Mouse (Mus musculus): ENCODE results near the gene Mef2d. TPM values are rescaled to one million over a fixed set of nuclear protein-coding genes. Genes with fewer than 3 reads are reported as not detected.

Mef2d gene
- polyA plus RNA-seq, 1 experiment from 2014 or later: 19.8 TPM

DNA sequence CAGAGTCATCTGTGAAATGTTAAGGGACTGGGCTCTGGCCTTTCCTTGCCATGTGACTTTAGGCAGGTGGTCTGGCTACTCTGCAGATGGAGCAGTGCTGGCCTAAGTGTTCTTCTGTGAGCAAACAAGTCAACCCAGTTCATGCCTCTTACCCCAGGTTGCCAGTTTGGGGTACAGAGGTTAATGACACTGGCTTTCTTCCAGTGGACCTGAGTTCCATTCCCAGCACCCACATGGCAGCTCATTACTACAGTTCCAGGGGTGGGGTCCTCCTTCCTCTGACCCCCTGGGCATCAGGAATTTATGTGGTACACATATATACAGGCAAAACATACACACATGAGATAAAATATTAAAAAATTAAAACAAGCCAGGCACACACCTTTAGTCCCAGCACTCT, 14.6 kb downstream of the Mef2d start:
- H3K27me3 ChIP-seq (replicated peaks): no peaks in the 10 kb centered on the region
- no peak for ATAC-seq (ENCODE audit: low FRiP score, low read depth)
- peaks cover 51% of the 10 kb centered on the region for H3K36me3 ChIP-seq

DNA sequence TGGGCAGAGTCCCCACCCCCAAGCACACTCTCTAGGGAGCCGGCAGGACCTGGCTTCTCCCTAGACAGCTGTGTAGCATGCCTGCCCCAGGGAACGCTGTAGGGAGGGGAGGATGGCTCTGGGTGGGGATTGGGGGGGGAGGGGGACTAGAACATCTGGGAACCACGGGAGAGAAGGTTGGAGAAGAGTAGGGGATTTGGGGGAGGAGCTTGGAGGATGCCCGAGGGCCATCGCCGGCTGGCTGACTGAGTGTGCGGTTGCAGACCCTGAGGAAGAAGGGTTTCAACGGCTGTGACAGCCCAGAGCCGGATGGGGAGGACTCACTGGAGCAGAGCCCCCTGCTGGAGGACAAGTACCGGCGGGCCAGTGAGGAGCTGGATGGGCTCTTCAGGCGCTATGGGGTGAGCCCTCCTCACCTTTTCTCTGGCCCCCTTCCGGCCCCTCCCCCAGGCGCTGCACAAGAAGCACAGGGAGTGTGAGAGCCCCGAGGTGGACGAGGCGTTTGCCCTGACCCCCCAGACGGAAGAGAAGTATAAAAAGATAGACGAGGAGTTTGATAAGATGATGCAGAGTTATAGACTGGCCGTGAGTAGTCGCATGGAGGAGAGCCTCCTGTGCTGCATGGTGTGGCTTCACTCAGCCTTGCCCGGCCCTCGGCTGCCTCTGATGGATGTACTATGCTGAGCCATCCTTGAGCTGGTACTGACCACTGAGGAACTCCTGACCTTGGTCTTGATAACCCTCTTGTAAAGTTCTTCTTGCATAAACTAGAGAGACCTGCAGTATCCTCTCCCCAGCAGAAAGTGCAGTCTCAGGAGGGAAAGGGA, 15.8 kb downstream of the Mef2d start:
- Histone ChIP-seq H3K9me3 (no peaks in the 10 kb centered on the region), H3K27ac (no peak overlapping the region), H3K27me3 (replicated peaks) (no peaks in the 10 kb centered on the region), H3K4me3 (no peak overlapping the region), H3K9ac (peak overlapping the region; percentile 38; the same call in 1 of the 2 replicates), H3K36me3 (peaks cover 63% of the 10 kb centered on the region), H3K4me1 (peaks cover 11% of the 10 kb centered on the region), H3K4me2 (replicated peaks) (peak overlapping the region; percentile 36)
- WGBS: 21% methylated on average over 23 of the region's 23 CpGs
- ATAC-seq (ENCODE audit: low FRiP score, low read depth): peak; percentile 72

More for the DNA sequence above, 14.6 kb downstream of the Mef2d start:
- Histone ChIP-seq H3K9me3 (no peaks in the 10 kb centered on the region), H3K4me3 (no peak overlapping the region), H3K27ac (no peak overlapping the region), H3K4me1 (peaks cover 22% of the 10 kb centered on the region), H3K4me2 (replicated peaks) (no peak overlapping the region), H3K9ac (no peak overlapping the region)

DNA sequence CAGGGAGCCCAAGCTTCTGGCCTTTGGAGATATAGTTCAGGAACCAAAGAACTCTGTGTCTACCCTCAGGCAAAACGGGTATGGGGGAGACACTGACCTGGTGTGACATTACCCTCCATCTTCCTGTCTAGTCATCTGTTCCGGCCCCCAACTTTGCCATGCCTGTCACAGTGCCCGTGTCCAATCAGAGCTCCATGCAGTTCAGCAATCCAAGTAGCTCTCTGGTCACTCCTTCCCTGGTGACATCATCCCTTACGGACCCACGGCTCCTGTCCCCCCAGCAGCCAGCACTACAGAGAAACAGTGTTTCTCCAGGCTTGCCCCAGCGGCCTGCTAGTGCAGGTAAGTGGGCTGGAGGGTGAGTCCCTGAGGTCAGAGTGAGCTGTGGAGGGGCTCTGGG, 16.8 kb downstream of the Mef2d start:
- WGBS: 88% methylated on average over 6 of the region's 6 CpGs
- no peak overlapping the region for H3K9ac ChIP-seq
- H3K4me2 ChIP-seq (replicated peaks): no peak overlapping the region
- no peaks in the 10 kb centered on the region for H3K27me3 ChIP-seq (replicated peaks)
- no peak overlapping the region for H3K27ac ChIP-seq
- no peak overlapping the region for H3K4me3 ChIP-seq
- H3K9me3 ChIP-seq: no peaks in the 10 kb centered on the region
- peaks cover 9% of the 10 kb centered on the region for H3K4me1 ChIP-seq
- no peak for ATAC-seq (ENCODE audit: low FRiP score, low read depth)
- peaks cover 71% of the 10 kb centered on the region for H3K36me3 ChIP-seq

DNA sequence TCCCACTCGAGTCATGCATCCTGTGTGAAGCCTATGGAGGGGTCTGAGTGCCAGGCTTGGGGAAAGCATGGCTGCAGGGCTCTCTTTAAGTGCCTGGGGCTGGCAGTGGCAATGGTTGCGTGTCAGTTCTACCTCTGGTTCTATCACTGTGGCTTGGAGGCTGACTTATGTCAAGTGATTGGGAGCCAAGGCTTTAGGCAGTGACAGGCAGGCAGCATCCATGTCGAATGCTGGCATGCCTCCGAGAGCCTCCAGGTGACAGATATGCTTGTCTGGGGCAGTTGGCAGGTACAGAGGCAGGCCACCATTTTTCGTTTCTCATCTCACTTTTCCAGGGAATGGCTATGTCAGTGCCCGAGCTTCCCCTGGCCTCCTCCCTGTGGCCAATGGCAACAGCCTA, 18.7 kb downstream of the Mef2d start:
- Histone ChIP-seq H3K4me1 (peaks cover 9% of the 10 kb centered on the region), H3K36me3 (peaks cover 86% of the 10 kb centered on the region), H3K9me3 (no peaks in the 10 kb centered on the region), H3K9ac (no peak overlapping the region), H3K4me3 (no peak overlapping the region), H3K27me3 (replicated peaks) (no peaks in the 10 kb centered on the region), H3K4me2 (replicated peaks) (no peak overlapping the region), H3K27ac (no peak overlapping the region)
- WGBS: 85% methylated on average over 6 of the region's 6 CpGs
- ATAC-seq (ENCODE audit: low FRiP score, low read depth): no peak

DNA sequence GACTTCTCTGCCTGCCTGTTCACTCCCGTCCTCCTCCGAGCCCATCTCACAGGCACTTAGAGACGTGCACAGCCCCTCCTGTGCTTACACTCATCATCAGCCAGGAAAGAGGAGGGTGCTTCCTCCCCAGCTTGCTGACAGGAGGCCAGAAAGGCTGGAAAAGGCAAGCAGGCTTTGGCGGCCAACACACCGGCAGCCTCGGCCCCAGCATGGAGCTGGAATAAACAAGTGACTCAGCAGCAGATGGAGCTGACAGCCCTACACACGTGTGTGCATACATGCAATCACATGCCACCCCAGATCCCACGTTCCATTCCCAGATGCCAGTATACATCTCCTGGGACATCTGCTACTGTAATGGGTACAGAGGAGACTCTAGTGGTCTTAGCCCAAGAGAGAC, 20.1 kb downstream of the Mef2d start:
- WGBS: 87% methylated on average over 8 of the region's 8 CpGs
- no peak overlapping the region for H3K9ac ChIP-seq

DNA sequence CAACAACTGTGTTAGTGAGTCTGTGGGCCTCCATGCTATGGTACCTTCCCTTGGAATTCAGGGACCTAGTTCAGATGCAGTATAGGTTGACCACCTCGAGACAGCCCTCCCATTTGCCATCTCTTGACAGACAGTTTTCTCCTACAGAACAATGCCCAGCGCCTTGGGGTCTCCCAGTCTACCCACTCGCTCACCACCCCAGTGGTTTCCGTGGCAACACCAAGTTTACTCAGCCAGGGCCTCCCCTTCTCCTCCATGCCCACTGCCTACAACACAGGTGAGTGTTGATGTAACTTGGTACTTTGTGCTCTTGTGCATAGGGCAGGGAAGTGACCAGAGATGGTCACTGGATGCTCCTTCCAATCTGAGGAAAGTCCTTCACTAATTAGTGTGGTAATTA, 20.6 kb downstream of the Mef2d start:
- Histone ChIP-seq H3K36me3 (peaks cover 91% of the 10 kb centered on the region), H3K27me3 (replicated peaks) (no peaks in the 10 kb centered on the region), H3K4me3 (no peak overlapping the region), H3K27ac (no peak overlapping the region), H3K4me1 (peaks cover 7% of the 10 kb centered on the region; the same call in 1 of the 2 replicates), H3K4me2 (replicated peaks) (no peak overlapping the region), H3K9ac (no peak overlapping the region), H3K9me3 (no peaks in the 10 kb centered on the region)
- no peak for ATAC-seq (ENCODE audit: low FRiP score, low read depth)
- 75% methylated on average over 4 of the region's 4 CpGs for WGBS

More for the DNA sequence above, 20.1 kb downstream of the Mef2d start:
- Histone ChIP-seq H3K27me3 (replicated peaks) (no peaks in the 10 kb centered on the region), H3K36me3 (peaks cover 85% of the 10 kb centered on the region), H3K9me3 (no peaks in the 10 kb centered on the region), H3K4me3 (no peak overlapping the region), H3K27ac (no peak overlapping the region), H3K4me2 (replicated peaks) (no peak overlapping the region), H3K4me1 (peaks cover 9% of the 10 kb centered on the region)
- ATAC-seq (ENCODE audit: low FRiP score, low read depth): no peak

DNA sequence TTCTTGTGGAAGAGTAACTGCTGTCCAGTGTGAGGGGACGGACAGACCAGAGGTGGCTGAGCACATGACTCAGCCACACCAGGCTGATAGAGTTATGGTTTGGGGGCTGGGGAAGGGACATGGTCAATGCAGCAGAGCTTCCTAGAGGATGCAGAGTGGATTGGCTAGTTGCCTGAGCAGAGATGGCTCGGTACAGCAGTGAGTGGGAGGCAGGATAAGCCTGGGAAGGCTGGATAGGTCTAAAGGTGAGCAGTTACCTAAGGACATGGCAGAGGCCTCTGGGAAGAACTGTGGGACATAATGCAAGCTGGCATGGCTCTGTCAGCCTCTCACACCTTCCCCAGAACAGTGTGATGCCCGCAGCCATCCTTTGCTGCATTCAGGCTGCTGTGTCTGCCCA, 21.7 kb downstream of the Mef2d start:
- WGBS: 81% methylated on average over 3 of the region's 3 CpGs
- peaks cover 91% of the 10 kb centered on the region for H3K36me3 ChIP-seq
- H3K4me1 ChIP-seq: 0 out of 2 replicates have a peak, but pooled peaks cover 3% of the 10 kb centered on the region
- no peak overlapping the region for H3K4me2 ChIP-seq (replicated peaks)
- no peaks in the 10 kb centered on the region for H3K9me3 ChIP-seq
- no peak overlapping the region for H3K4me3 ChIP-seq
- ATAC-seq (ENCODE audit: low FRiP score, low read depth): no peak
- no peak overlapping the region for H3K9ac ChIP-seq
- no peak overlapping the region for H3K27ac ChIP-seq
- no peaks in the 10 kb centered on the region for H3K27me3 ChIP-seq (replicated peaks)

DNA sequence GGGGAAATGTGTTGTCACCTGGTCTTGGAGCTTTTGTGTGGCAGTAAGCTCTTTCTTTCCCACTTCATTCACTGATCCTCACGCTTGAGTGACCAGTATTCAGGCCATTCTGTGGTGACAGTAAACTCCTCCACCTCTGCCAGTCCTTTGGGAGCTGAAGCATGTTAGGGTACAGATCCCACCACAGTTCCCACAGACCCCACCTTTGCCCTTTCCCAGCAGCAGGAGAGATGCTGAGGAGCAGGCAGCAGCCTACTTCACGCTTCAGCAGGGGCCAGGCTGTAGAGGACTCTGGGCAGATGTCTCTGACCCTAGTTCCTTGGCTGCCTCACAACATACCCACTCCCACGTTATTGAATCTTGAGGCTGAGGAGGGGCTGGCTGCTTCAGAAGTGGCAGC, 22.1 kb downstream of the Mef2d start:
- no peak overlapping the region for H3K4me2 ChIP-seq (replicated peaks)
- no peak overlapping the region for H3K4me3 ChIP-seq
- 80% methylated on average over 3 of the region's 3 CpGs for WGBS
- no peak overlapping the region for H3K27ac ChIP-seq
- no peak overlapping the region for H3K9ac ChIP-seq
- H3K36me3 ChIP-seq: peaks cover 91% of the 10 kb centered on the region
- ATAC-seq (ENCODE audit: low FRiP score, low read depth): no peak
- no peaks in the 10 kb centered on the region for H3K27me3 ChIP-seq (replicated peaks)
- 0 out of 2 replicates have a peak, but pooled peaks cover 3% of the 10 kb centered on the region for H3K4me1 ChIP-seq
- no peaks in the 10 kb centered on the region for H3K9me3 ChIP-seq

DNA sequence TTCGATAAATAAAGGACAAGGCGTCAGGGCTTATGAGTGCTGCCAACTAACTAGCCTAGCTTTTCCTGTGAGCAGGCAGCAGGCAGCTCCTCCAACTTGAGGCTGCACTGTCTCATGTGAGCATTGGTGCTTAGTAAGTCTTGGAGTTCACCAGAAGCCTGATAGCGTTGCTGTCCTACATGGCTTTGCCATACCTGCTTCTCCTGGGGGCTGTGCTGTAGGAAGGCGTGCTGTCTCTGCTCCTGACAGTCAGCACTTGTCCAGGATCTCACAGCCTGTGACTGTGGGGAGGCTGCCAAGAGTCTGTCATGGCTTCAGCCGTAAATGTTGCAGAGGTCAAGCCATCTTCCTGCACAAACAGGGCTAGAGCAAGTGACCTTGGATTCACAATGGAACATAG, 23.9 kb downstream of the Mef2d start:
- H3K4me2 ChIP-seq (replicated peaks): no peak overlapping the region
- H3K27me3 ChIP-seq (replicated peaks): no peaks in the 10 kb centered on the region
- H3K9me3 ChIP-seq: no peaks in the 10 kb centered on the region
- no peak overlapping the region for H3K27ac ChIP-seq
- 97% methylated on average over 5 of the region's 5 CpGs for WGBS
- no peak overlapping the region for H3K9ac ChIP-seq
- no peak overlapping the region for H3K4me3 ChIP-seq
- no peak for ATAC-seq (ENCODE audit: low FRiP score, low read depth)
- 0 out of 2 replicates have a peak, but pooled peaks cover 3% of the 10 kb centered on the region for H3K4me1 ChIP-seq
- peaks cover 91% of the 10 kb centered on the region for H3K36me3 ChIP-seq

DNA sequence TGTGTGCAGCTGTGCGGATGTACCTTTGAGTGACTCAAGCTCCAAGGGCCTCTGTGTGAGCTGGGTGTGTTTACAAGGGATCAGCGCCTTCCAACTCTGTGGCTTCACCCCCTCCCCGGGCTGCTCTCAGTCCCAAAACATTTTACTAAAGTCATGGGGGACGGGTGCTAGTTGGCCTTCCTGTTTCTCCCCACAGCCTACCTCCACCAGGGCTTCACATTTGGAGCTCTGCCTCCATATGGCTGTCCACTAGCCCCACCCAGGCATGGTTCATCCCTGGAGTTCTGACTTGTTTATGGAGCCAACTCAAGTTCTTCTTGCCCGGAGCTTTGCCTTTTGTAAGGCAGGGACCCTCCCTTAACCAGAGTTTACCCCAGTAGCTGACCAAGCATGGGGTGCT, 28.2 kb downstream of the Mef2d start:
- no peak overlapping the region for H3K9ac ChIP-seq
- H3K27me3 ChIP-seq (replicated peaks): no peaks in the 10 kb centered on the region
- H3K36me3 ChIP-seq: peaks cover 68% of the 10 kb centered on the region
- no peak overlapping the region for H3K4me3 ChIP-seq
- H3K4me2 ChIP-seq (replicated peaks): no peak overlapping the region
- WGBS: 90% methylated on average over 5 of the region's 5 CpGs
- 0 out of 2 replicates have a peak, but pooled peaks cover 3% of the 10 kb centered on the region for H3K4me1 ChIP-seq
- no peak for ATAC-seq (ENCODE audit: low FRiP score, low read depth)
- no peaks in the 10 kb centered on the region for H3K9me3 ChIP-seq
- H3K27ac ChIP-seq: no peak overlapping the region

DNA sequence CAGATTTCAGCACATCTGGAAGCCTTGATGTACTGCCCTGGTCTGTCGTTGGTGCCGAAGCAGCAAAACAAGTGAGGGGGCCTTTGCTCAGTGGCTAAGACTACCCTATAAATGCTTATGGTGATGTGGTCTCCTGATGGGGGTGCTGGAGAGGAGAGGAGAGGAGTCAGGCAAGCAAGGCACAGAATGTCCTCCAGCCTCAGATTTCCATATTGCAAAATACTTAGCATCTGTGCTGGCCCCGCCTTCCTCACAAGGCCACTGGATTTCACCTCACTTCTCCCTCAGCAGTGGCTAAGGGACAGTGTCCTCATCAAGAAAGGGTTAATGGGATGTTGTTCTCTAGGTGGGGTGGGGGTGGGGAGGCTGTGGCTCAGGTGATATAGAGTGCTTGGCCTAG, 30.3 kb downstream of the Mef2d start:
- Histone ChIP-seq H3K27ac (no peak overlapping the region), H3K4me1 (peaks cover 9% of the 10 kb centered on the region; the same call in 1 of the 2 replicates), H3K4me3 (no peak overlapping the region), H3K27me3 (replicated peaks) (no peaks in the 10 kb centered on the region), H3K4me2 (replicated peaks) (no peak overlapping the region), H3K9ac (no peak overlapping the region), H3K36me3 (peaks cover 53% of the 10 kb centered on the region), H3K9me3 (no peaks in the 10 kb centered on the region)
- 96% methylated on average over 3 of the region's 3 CpGs for WGBS
- no peak for ATAC-seq (ENCODE audit: low FRiP score, low read depth)

DNA sequence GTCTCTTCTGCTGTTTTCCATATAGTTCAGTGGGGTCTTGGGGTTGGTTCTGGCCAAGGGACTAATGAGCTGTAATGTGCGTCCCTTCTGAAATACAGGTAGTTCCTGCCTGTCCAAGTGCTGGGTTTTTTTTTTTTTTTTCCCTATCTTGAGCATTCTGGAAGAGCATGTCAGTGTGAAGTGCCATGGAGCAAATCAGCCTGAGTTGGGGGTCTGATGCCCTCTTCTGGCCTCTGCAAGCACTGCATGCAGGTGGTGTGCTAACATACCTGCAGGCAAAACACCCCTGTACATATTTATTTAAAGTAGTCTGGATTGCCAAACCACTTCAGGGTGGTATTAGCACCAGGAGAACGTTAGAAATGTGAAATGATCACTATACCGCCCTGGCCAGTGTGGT, 31.2 kb downstream of the Mef2d start:
- no peak overlapping the region for H3K9ac ChIP-seq
- no peak for ATAC-seq (ENCODE audit: low FRiP score, low read depth)
- no peak overlapping the region for H3K4me2 ChIP-seq (replicated peaks)
- WGBS: 50% methylated on average over 3 of the region's 3 CpGs
- no peaks in the 10 kb centered on the region for H3K9me3 ChIP-seq
- no peak overlapping the region for H3K27ac ChIP-seq
- peaks cover 7% of the 10 kb centered on the region; the same call in 1 of the 2 replicates for H3K4me1 ChIP-seq
- no peak overlapping the region for H3K4me3 ChIP-seq
- no peaks in the 10 kb centered on the region for H3K27me3 ChIP-seq (replicated peaks)
- H3K36me3 ChIP-seq: peaks cover 44% of the 10 kb centered on the region

DNA sequence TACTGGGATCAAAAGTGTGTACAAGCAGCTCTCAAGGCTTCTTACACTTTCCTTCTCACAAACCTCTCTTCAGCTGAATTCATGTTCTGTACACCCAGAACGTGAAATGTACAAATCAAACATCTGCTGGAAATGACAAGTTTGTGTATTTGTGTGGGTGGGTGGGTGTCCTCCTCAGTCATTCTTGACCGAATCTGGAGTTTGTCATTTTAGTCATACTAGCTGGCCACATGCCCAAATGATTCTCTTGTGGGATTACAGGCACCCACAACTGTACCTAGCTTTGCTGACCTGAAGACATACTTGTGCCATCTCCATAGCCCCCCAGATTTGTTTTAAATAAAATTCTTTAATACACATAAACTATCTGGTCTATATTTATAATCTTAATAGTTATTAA, 32.7 kb downstream of the Mef2d start:
- H3K9ac ChIP-seq: no peak overlapping the region
- peaks cover 30% of the 10 kb centered on the region for H3K36me3 ChIP-seq
- H3K27me3 ChIP-seq (replicated peaks): no peaks in the 10 kb centered on the region
- H3K27ac ChIP-seq: no peak overlapping the region
- 91% methylated on average over 2 of the region's 2 CpGs for WGBS
- H3K4me1 ChIP-seq: peaks cover 7% of the 10 kb centered on the region; the same call in 1 of the 2 replicates
- no peak overlapping the region for H3K4me3 ChIP-seq
- H3K9me3 ChIP-seq: no peaks in the 10 kb centered on the region
- H3K4me2 ChIP-seq (replicated peaks): no peak overlapping the region
- no peak for ATAC-seq (ENCODE audit: low FRiP score, low read depth)
